Mouse (Mus musculus) erythroblast, embryonic 14.5 days (primary cell): ENCODE measurements around the gene Pon1.

Source experiments
- GATA1 ChIP-seq: IDR thresholded peaks from 2 replicates; pipeline ENCODE4 v1.6.1; 2012; ENCODE audit warnings: low read length, inconsistent platforms, mixed read lengths
- TAL1 ChIP-seq: IDR thresholded peaks from 3 replicates; pipeline ENCODE4 v1.6.1; 2012; ENCODE audit warnings: low read length, inconsistent platforms, mixed read lengths

GRCm38 (mm10) chr6:5136046-5136445 lies 57.7 kb downstream of the Pon1 start:
- TF ChIP-seq GATA1, result no peak
- no peak for TF ChIP-seq TAL1
